Mouse (Mus musculus) intestine, embryonic 14.5 days (tissue): ENCODE data around the gene Tollip. TPM values are rescaled to one million over a fixed set of nuclear protein-coding genes. Genes with fewer than 3 reads are reported as not detected.

ENCODE experiments used
- ATAC-seq: fragments of 200-750 bp; cut with Nextera tagmentation; replicated peaks from 2 replicates; pipeline ENCODE4 v1.8.0; 2017; ENCODE audit warnings: low read depth, moderate number of reproducible peaks, moderate TSS enrichment, moderate library complexity; ENCODE audit not compliant: low FRiP score, low TSS enrichment
- DNase-seq: peaks from one replicate; pipeline ENCODE4 v3.0.0-alpha.2; 2018; ENCODE audit warnings: low spot score
- H3K27ac ChIP-seq: fragments of 300-500 bp; sonication (generic); 2 replicates; pipeline ENCODE4 v1.5.1; 2014; ENCODE audit warnings: low read depth, mild to moderate bottlenecking, control low read depth
- H3K27me3 ChIP-seq: fragments of 300-500 bp; sonication (generic); replicated peaks from 2 replicates; pipeline ENCODE4 v1.6.1; 2014; ENCODE audit warnings: low read length, control low read depth; ENCODE audit not compliant: control insufficient read depth, insufficient read depth
- H3K36me3 ChIP-seq: fragments of 300-500 bp; sonication (generic); 2 replicates; pipeline ENCODE4 v1.6.1; 2014; ENCODE audit warnings: low read length, control low read depth; ENCODE audit not compliant: control insufficient read depth, insufficient read depth
- H3K4me1 ChIP-seq: fragments of 300-500 bp; sonication (generic); replicated peaks from 2 replicates; pipeline ENCODE4 v1.6.1; 2014; ENCODE audit warnings: low read length, control low read depth, mixed read lengths; ENCODE audit not compliant: control insufficient read depth, insufficient read depth
- H3K4me2 ChIP-seq: fragments of 300-500 bp; sonication (generic); 2 replicates; pipeline ENCODE4 v1.6.1; 2014; ENCODE audit warnings: low read length
- H3K4me3 ChIP-seq: fragments of 300-500 bp; sonication (generic); 2 replicates; pipeline ENCODE4 v1.5.1; 2014; ENCODE audit warnings: low read depth, low read length, control low read depth, mixed read lengths
- H3K9ac ChIP-seq: fragments of 300-500 bp; sonication (generic); 2 replicates; pipeline ENCODE4 v1.6.1; 2014; ENCODE audit warnings: mild to moderate bottlenecking, low read length
- H3K9me3 ChIP-seq: fragments of 300-500 bp; sonication (generic); 2 replicates; pipeline ENCODE4 v1.6.1; 2016; ENCODE audit warnings: low read length, control low read depth; ENCODE audit not compliant: control insufficient read depth
- WGBS: fragments of 180-500 bp; shearing (Covaris S2); extraction: QIAGEN DNeasy Blood & Tissue Kit; methylation state at CpG from one replicate; pipeline ENCODE4 v1.1.7; 2014; 5-methylcytosine and 5-hydroxymethylcytosine counted together
- polyA plus RNA-seq: library from polyadenylated mRNA; unstranded; fragments of >200 nt; fragmentation: Nextera tagmentation; extraction: Ambion mirVana; gene quantifications from 2 replicates; pipeline ENCODE4 v1.2.1, GENCODE M21; 2014

The Tollip gene
- polyA plus RNA-seq, 1 experiment from 2014 or later: 48.1 TPM

- ATAC-seq: no peak
- Histone ChIP-seq H3K4me2 (no peak overlapping the region), H3K9me3 (no peaks in the 10 kb centered on the region), H3K27ac (no peak overlapping the region), H3K27me3 (peaks cover 49% of the 10 kb centered on the region), H3K36me3 (no peaks in the 10 kb centered on the region), H3K9ac (no peak overlapping the region), H3K4me1 (no peaks in the 10 kb centered on the region), H3K4me3 (no peak overlapping the region)
- 80% methylated on average over 6 of the region's 6 CpGs for WGBS
- no peak for DNase-seq
Observed at GRCm38 (mm10) chr7:141908591-141908990, 9.7 kb downstream of the Tollip start.

DNA sequence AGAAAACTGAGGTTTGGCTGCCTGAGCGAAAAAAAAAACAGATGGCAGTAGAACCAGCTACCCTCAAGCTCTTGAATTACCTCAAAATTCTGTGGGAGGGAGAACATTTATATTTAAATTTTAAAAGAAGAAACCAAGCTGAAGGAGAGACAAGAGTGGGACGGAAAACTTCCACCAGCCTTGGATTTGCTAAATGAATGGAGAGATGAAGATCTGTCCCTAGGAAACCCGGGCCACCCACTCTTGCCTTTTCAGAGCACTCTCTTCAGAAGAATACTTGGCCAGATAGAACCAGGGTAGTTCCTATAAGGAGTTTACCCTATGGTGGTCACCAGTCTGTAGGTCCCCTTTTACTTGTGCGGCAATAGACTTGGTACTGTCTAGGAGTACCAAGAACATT, 15.5 kb downstream of the Tollip start:
- 62% methylated on average over 4 of the region's 4 CpGs for WGBS
- Histone ChIP-seq H3K27me3 (peaks cover 15% of the 10 kb centered on the region; the same call in 1 of the 2 replicates), H3K9ac (peak overlapping the region; percentile 48), H3K4me2 (peak overlapping the region; percentile 99), H3K36me3 (no peaks in the 10 kb centered on the region), H3K9me3 (no peaks in the 10 kb centered on the region), H3K27ac (peak overlapping the region; percentile 43; the same call in 1 of the 2 replicates), H3K4me1 (peaks cover 15% of the 10 kb centered on the region), H3K4me3 (peak overlapping the region; percentile 90)
- DNase-seq (no peak), ATAC-seq (no peak)

- Histone ChIP-seq H3K4me3 (peak overlapping the region; percentile 90), H3K9me3 (no peaks in the 10 kb centered on the region), H3K27me3 (peaks cover 15% of the 10 kb centered on the region; the same call in 1 of the 2 replicates), H3K36me3 (no peaks in the 10 kb centered on the region), H3K4me1 (peaks cover 15% of the 10 kb centered on the region), H3K4me2 (peak overlapping the region; percentile 99), H3K9ac (peak overlapping the region; percentile 90), H3K27ac (peak overlapping the region; percentile 62; the same call in 1 of the 2 replicates)
- WGBS: under 1% methylated on average over 43 of the region's 44 CpGs
- peak; percentile 99 for DNase-seq
- peak; percentile 96 for ATAC-seq
Observed at GRCm38 (mm10) chr7:141902269-141902729, 16.0 kb downstream of the Tollip start.

DNA sequence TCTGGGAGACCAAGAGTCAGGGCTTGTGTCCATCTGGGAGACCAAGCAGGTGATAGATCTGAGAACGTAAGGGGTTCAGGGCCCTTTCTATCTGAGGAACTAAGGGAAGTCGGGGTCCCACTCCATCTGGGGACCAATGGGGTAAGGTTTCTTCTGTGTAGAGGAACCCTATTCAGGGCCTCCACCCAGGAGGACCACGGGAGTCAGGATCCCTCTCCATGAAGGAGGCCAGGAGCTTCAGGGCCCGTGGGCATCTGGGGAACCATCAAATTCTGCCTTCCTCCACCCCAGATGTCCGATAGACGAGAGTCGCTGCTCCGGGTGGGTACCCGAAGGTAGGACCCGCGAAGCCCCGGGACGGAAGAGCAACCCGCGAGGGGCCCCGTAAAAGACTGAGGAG, 16.5 kb downstream of the Tollip start:
- WGBS: 2% methylated on average over 16 of the region's 16 CpGs
- H3K9me3 ChIP-seq: no peaks in the 10 kb centered on the region
- H3K27ac ChIP-seq: peak overlapping the region; percentile 62; the same call in 1 of the 2 replicates
- H3K36me3 ChIP-seq: no peaks in the 10 kb centered on the region
- no peak for DNase-seq
- ATAC-seq: peak; percentile 41
- H3K4me1 ChIP-seq: peaks cover 15% of the 10 kb centered on the region
- H3K4me3 ChIP-seq: peak overlapping the region; percentile 90
- H3K27me3 ChIP-seq: peaks cover 15% of the 10 kb centered on the region; the same call in 1 of the 2 replicates
- peak overlapping the region; percentile 90 for H3K9ac ChIP-seq
- H3K4me2 ChIP-seq: peak overlapping the region; percentile 99

DNA sequence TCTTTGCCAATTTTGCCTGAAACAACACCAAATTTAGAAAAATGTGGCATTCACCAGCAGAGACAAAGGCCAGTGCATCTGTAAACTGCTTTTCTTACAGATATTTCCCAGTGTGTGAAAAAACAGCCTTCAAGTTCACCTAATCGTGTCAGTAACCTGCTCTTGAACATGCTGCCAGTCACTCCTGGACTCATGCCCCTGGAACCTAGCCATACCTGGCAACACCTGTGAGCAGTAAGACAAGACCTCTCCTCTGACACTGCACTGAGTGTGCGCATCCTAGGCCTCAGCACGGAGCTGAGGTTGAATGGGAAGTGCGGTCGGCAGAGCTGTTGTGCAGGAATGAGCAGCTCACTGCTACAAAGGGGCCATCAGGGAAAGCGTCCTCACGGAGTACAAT, 26.2 kb downstream of the Tollip start:
- no peak for DNase-seq
- no peaks in the 10 kb centered on the region for H3K27me3 ChIP-seq
- H3K9me3 ChIP-seq: no peaks in the 10 kb centered on the region
- H3K4me1 ChIP-seq: no peaks in the 10 kb centered on the region
- H3K9ac ChIP-seq: no peak overlapping the region
- H3K4me3 ChIP-seq: no peak overlapping the region
- no peak overlapping the region for H3K27ac ChIP-seq
- whole genome bisulfite sequencing: 95% methylated on average over 7 of the region's 7 CpGs
- no peak overlapping the region for H3K4me2 ChIP-seq
- ATAC-seq: no peak
- peaks cover 63% of the 10 kb centered on the region for H3K36me3 ChIP-seq

- H3K4me2 ChIP-seq: no peak overlapping the region
- H3K9me3 ChIP-seq: no peaks in the 10 kb centered on the region
- no peak overlapping the region for H3K4me3 ChIP-seq
- no peaks in the 10 kb centered on the region for H3K4me1 ChIP-seq
- no peak overlapping the region for H3K27ac ChIP-seq
- no peak for DNase-seq
- H3K27me3 ChIP-seq: no peaks in the 10 kb centered on the region
- 87% methylated on average over 2 of the region's 2 CpGs for WGBS
- ATAC-seq: no peak
- H3K9ac ChIP-seq: no peak overlapping the region
- H3K36me3 ChIP-seq: peaks cover 47% of the 10 kb centered on the region
Observed at GRCm38 (mm10) chr7:141878813-141879212, 39.5 kb downstream of the Tollip start.

DNA sequence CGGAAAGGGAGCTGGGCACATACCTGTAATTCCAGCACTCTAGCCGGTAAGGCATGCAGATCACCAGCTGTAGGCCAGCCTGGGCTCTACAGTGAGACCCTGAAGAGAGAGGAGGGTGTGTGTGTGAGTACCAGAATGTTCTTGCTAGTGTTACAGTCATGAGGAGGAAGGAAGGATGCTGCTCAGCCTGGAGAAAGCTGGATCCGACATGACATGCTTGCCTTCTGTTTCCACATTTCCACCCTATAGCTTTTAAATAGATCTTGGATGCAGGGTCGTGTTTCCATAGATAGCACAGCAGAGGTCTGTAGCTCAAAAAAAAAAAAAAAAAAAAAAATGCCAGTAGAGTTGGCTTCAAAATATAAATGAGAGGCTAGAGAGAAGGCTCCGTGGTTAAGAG, 43.4 kb downstream of the Tollip start:
- 89% methylated on average over 5 of the region's 5 CpGs for WGBS
- Histone ChIP-seq H3K4me2 (no peak overlapping the region), H3K4me1 (no peaks in the 10 kb centered on the region), H3K9me3 (no peaks in the 10 kb centered on the region), H3K27ac (no peak overlapping the region), H3K4me3 (no peak overlapping the region), H3K36me3 (peaks cover 21% of the 10 kb centered on the region; the same call in 1 of the 2 replicates), H3K9ac (no peak overlapping the region), H3K27me3 (no peaks in the 10 kb centered on the region)
- ATAC-seq (no peak), DNase-seq (no peak)

GRCm38 (mm10) chr7:141870553-141870952, 47.8 kb downstream of the Tollip start:
- Histone ChIP-seq H3K9ac (no peak overlapping the region), H3K36me3 (0 out of 2 replicates have a peak, but pooled peaks cover 16% of the 10 kb centered on the region), H3K9me3 (no peaks in the 10 kb centered on the region), H3K4me2 (no peak overlapping the region), H3K27ac (no peak overlapping the region), H3K27me3 (no peaks in the 10 kb centered on the region), H3K4me3 (no peak overlapping the region), H3K4me1 (no peaks in the 10 kb centered on the region)
- no peak for ATAC-seq
- WGBS: 72% methylated on average over 5 of the region's 5 CpGs
- no peak for DNase-seq

- H3K36me3 ChIP-seq: 0 out of 2 replicates have a peak, but pooled peaks cover 12% of the 10 kb centered on the region
- WGBS: 61% methylated on average over 5 of the region's 5 CpGs
- ATAC-seq (no peak), DNase-seq (no peak)
- no peaks in the 10 kb centered on the region for H3K9me3 ChIP-seq
- H3K9ac ChIP-seq: no peak overlapping the region
- no peak overlapping the region for H3K27ac ChIP-seq
- no peak overlapping the region for H3K4me3 ChIP-seq
- H3K27me3 ChIP-seq: no peaks in the 10 kb centered on the region
- H3K4me1 ChIP-seq: no peaks in the 10 kb centered on the region
- no peak overlapping the region for H3K4me2 ChIP-seq
Observed at GRCm38 (mm10) chr7:141869644-141870043, 48.7 kb downstream of the Tollip start.
